Mouse (Mus musculus) mouse embryonic stem cell (cell line): ENCODE measurements around the gene Sgk1.
"Not testable (repeated sequence)": the region's sequence is repeated elsewhere in the genome, so short reads cannot be mapped to it uniquely, and the experiment has no call there.

Experiments
- in situ Hi-C, 2 experiments: fragments of 300-500 bp; cut with MboI; formaldehyde crosslinking; loops; 1 replicate in 1 of 2; 3 replicates in 1 of 2; pipeline ENCODE4 v1.14.3; 2019 to 2020; ENCODE audit warnings: low sequenced_read_pairs in 2 of 2, low pct_unique_long_range_greater_than_20kb in 1 of 2, mixed read lengths in 1 of 2; ENCODE audit not compliant: unreplicated experiment in 1 of 2

Sgk1 gene

GRCm38 (mm10) chr10:21857676-21858075 is 24.3 kb upstream of the Sgk1 start:
- in situ Hi-C loops, result no loop called here

GRCm38 (mm10) chr10:21858437-21858974 is 23.5 kb upstream of the Sgk1 start:
- in situ Hi-C loops, result no loop called here

- in situ Hi-C loops, result no loop called here
Measured at GRCm38 (mm10) chr10:21866504-21866903, 15.5 kb upstream of the Sgk1 start.

- in situ Hi-C loops, result no loop called here
Measured at GRCm38 (mm10) chr10:21868221-21868620, 13.8 kb upstream of the Sgk1 start.

DNA sequence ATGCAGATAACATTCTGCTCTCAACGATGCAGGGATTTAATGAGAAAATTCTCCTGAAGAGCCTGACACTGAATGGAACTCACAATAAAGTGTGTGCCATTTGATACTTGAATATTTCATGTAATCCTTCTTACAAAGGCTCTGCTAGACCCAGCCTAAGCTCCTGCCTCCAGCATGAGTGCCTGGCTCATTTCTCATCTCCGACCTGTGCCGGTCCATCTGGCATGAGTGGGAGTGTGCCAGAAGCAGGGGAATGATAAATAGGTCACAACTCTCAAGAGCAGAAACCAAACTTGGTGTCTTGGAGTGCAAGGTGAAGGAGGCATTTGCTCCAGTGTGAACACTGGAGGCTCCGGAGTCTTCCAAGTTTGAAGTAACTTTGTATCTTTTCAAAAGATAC is 13.4 kb upstream of the Sgk1 start:
- in situ Hi-C loops, result no loop called here

DNA sequence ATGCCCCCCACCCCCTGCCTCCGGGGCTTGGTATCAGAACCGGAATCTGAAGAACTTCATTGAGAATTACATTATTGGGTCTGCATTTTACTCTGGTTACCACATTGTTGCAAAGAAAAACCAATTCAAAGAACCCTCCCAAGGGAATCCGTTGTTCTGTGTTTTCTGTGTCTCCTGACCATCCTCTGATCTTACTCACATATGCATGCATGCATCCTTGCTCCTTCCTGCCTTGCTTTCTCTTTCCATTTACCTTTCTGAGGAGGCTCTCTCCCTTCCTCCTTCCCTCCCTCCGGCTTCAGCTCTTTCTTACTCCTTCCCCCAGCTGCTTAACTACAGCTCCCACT is 174 bp upstream of the Sgk1 start:
- in situ Hi-C loops, result no loop called here

DNA sequence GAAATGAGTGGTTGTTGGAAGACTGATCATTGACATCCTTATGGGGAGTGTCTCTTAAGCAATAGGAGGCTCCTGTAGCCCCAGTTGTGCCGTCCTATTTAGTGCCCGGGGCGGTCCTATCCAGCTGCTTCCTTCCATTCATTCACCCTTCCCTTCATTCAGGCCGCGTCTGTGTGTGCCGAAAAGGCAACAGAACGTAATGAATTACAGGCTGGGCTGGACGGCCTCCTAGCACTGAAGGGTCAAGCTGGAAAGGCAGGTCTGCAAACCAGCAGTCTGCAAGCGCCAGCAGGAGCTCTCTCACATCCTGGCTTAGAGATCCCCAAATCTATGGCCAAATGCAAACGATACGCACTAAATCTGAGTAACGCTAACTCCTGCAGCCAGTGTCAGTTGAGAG is 1.6 kb downstream of the Sgk1 start:
- in situ Hi-C loops, result no loop called here

GRCm38 (mm10) chr10:21884534-21884933 is 2.5 kb downstream of the Sgk1 start:
- in situ Hi-C loops, result no loop called here

DNA sequence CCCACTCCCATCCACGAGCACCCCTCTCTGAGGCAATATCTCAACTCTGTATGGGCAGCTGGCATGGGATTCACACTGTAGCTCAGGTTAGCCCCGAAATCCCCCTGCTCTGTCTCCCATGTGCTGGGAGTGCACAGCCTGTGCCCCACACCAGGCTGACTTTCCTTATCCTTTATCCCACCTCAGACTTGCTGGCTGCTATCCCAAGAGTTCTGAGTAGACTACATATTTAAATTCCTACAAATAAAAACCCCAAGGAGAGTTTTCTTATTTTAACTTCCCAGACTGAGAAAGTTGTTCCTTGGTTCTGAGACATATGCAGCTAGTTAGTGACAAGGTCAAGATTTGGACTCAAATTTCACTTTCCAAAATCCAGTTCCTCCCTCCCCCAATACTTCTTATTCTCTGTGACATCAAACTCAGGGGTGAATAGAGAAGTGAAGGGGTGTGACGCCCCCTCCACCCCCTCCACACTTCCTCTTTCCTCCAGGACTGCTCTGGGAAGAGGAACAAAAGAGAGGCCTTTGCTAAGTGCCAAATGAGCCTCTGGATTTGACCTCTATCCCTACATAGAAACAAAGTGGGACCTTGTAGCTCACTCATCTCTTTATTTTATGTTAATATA is 7.3 kb downstream of the Sgk1 start:
- in situ Hi-C loops, result no loop called here

DNA sequence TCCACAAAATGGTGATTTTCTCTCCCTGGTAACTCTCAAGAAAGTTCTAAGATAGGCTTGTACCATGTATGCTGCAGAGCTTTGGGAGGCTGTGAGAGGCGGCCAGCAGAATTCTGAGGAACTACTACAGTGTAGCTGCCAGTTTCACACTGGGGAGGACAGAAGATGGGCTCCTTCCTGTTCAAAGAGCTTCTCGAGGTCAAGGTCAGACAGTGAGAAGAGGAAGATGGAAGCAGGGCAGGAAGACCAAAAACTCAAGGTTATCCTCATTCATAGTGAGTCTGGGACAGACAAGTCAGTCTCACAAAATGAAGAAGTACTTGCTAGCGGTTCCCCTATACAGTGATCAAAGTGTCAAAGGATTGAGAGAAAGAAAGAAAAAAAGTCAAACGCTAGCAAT is 8.3 kb downstream of the Sgk1 start:
- in situ Hi-C loops, result no loop called here

GRCm38 (mm10) chr10:21891442-21891841 is 9.5 kb downstream of the Sgk1 start:
- in situ Hi-C loops, result no loop called here

DNA sequence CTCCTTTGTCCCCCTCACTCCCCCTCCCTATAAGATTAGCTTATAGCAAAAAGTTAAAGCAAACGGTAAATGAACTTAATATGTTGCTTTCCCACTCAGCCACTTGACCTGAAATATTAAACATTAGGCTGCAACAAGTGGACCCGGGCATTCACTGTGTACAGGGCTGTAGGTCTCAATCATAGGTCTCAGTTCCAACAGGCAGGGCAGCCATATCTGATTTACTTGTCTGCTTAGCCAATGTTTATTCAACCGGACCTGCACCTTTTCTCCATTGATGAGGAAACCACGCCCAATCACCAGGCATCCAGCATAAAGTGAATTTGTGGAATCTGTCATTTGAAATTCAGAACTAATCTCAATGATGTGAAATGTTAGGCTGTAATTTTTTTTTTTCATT is 10.1 kb downstream of the Sgk1 start:
- in situ Hi-C loops, result no loop called here

- in situ Hi-C loops, result no loop called here
Measured at GRCm38 (mm10) chr10:21898417-21898816, 16.4 kb downstream of the Sgk1 start.

- in situ Hi-C loops, result not testable (repeated sequence)
Measured at GRCm38 (mm10) chr10:21898851-21899250, 16.9 kb downstream of the Sgk1 start.

DNA sequence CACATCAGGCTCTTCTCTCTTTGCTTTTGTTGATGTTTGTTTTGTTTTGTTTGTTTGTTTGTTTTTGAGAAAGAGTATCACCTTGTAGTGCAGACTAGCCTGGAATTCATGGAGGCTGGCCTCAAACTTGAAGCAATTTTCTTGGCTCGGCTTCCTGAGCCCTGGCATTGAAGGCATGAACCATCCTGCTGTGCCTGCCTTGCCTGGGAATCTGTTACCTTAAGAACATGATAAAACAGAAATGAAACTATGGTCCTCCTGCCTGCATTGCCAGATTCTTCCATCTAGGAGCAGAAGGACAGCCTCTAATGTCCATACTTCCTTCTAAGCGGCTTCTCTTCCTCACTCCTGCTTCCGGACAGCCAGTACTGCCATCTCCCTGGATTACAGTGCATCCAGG is 17.4 kb downstream of the Sgk1 start:
- in situ Hi-C loops, result no loop called here

- in situ Hi-C loops, result no loop called here
Measured at GRCm38 (mm10) chr10:21902152-21903140, 20.5 kb downstream of the Sgk1 start.

DNA sequence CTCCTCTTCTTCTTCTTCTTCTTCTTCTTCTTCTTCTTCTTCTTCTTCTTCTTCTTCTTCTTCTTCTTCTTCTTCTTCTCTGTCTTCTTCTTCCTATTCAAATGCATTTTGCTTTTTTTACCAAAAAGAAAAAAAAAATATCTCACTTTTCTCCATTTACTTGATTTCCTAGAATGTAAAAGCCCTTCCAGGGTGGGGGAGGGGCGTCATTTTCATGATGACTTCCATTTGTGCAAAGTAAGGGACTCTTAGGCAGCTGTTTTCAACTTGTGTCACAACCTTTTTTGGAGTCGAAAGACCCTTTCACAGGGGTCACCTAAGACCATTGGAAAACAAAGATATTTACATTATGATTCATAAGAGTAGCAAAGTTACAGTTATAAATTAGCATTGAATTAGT is 22.2 kb downstream of the Sgk1 start:
- in situ Hi-C loops, result no loop called here

GRCm38 (mm10) chr10:21905616-21906015 is 23.6 kb downstream of the Sgk1 start:
- in situ Hi-C loops, result no loop called here

GRCm38 (mm10) chr10:21906894-21907446 is 25.0 kb downstream of the Sgk1 start:
- in situ Hi-C loops, result no loop called here
